Mouse (Mus musculus): ENCODE measurements around the gene Spats2l. TPM values are rescaled to one million over a fixed set of nuclear protein-coding genes. Genes with fewer than 3 reads are reported as not detected.

The Spats2l gene
- polyA plus RNA-seq, 1 experiment from 2014 or later = 82.8 TPM

DNA sequence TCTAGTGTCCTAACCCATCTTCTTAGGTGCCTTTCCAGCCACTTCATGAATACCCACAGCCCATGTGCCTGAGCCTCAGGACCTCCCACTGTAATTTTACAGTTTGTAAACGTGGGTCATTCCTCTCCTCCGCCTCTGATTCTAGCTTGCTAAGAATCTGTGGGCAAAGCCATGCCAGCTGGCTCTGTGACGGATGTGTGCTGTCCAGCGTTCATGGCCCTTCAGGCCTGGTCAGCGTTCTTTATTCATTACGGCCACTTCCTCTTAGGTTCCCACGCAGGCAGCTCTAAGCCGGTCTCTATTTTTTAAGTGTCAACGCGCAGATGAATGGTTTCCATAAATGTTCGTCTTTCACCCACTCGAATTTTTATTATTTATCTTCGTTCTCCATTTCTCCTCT is 94.7 kb downstream of the Spats2l start:
- no peak overlapping the region for H3K27ac ChIP-seq
- H3K9ac ChIP-seq = no peak overlapping the region
- WGBS = 83% methylated on average over 13 of the region's 13 CpGs
- H3K9me3 ChIP-seq = no peaks in the 10 kb centered on the region
- no peak overlapping the region for H3K4me2 ChIP-seq
- no peaks in the 10 kb centered on the region for H3K36me3 ChIP-seq (replicated peaks)
- peaks cover 15% of the 10 kb centered on the region for H3K4me1 ChIP-seq
- ATAC-seq (replicated peaks) = no peak
- no peak overlapping the region for H3K4me3 ChIP-seq
- H3K27me3 ChIP-seq (replicated peaks) = no peaks in the 10 kb centered on the region

DNA sequence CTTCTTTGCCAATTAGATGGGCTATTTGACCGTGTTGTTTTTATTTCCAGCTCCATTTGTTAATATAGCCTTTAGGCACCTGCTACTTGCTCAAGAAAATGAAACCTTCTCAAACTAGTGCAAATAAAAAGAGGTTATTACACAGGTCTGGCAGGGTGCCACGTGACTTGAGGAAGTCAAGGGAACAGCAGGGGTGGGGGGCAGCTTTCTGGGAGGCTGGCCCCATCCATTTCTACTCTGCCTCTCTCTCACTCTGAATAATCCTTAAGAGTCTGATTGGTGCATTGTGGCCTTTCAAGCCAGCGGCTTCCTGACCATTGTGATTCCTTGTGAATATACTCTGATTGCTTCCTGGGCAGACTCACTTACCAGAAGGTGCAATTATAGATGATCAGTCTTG is 98.0 kb downstream of the Spats2l start:
- H3K27me3 ChIP-seq (replicated peaks) = no peaks in the 10 kb centered on the region
- ATAC-seq (replicated peaks) = no peak
- H3K9ac ChIP-seq = no peak overlapping the region
- WGBS = 19% methylated on average over 3 of the region's 3 CpGs
- H3K9me3 ChIP-seq = no peaks in the 10 kb centered on the region
- H3K36me3 ChIP-seq (replicated peaks) = no peaks in the 10 kb centered on the region
- H3K4me3 ChIP-seq = no peak overlapping the region
- H3K4me1 ChIP-seq = peaks cover 32% of the 10 kb centered on the region
- H3K4me2 ChIP-seq = no peak overlapping the region
- no peak overlapping the region for H3K27ac ChIP-seq

DNA sequence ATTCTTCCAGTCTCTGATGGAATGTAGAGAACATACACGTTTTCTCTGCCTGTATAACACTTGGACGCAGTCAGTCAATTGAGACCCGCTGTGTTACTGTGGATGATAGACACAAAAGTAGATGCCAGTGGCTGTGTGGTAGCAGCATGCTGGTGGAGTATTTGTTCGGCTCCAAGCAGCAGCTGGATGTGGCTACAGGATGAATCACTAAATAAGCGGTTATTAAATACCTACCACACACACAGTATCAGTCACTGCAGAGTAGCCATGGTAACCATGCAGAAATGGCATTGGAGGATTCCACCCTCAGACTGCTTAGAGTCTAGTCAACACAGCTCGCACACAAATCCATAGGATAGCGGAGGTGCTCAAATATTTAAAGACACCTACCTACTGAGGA is 100.0 kb downstream of the Spats2l start:
- no peak overlapping the region for H3K27ac ChIP-seq

DNA sequence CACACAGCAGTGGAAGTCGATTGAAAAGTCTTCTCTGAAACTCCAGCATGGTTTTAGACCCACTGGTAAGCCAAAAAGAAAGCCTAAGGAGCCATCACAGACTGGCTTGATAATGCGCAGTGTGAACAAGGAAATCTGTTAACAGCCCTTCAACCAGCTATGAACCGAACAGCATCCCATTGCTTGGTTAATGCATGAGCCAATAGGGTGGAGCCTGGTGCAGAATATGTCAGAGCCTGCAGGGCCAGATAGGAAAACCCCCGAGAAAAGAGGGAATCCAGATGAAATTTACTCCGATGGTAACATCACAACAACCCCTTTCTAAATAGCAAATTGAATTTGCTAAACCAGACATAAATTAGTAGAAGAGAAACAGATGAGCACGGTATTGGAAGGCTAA is 101.1 kb downstream of the Spats2l start:
- 53% methylated on average over 6 of the region's 6 CpGs for WGBS
- H3K27ac ChIP-seq = peak overlapping the region; percentile 80
- H3K9me3 ChIP-seq = no peaks in the 10 kb centered on the region
- no peaks in the 10 kb centered on the region for H3K27me3 ChIP-seq (replicated peaks)
- H3K4me2 ChIP-seq = peak overlapping the region; percentile 5; the same call in 1 of the 2 replicates
- H3K9ac ChIP-seq = no peak overlapping the region
- peaks cover 32% of the 10 kb centered on the region for H3K4me1 ChIP-seq
- peak; percentile 51; the same call in 1 of the 2 replicates for ATAC-seq (replicated peaks)
- no peak overlapping the region for H3K4me3 ChIP-seq
- H3K36me3 ChIP-seq (replicated peaks) = no peaks in the 10 kb centered on the region

More for the DNA sequence above, 100.0 kb downstream of the Spats2l start:
- H3K9me3 ChIP-seq = no peaks in the 10 kb centered on the region
- no peak overlapping the region for H3K4me2 ChIP-seq
- WGBS = 66% methylated on average over 7 of the region's 7 CpGs
- no peaks in the 10 kb centered on the region for H3K36me3 ChIP-seq (replicated peaks)
- H3K4me1 ChIP-seq = peaks cover 32% of the 10 kb centered on the region
- no peak overlapping the region for H3K9ac ChIP-seq
- H3K4me3 ChIP-seq = no peak overlapping the region
- ATAC-seq (replicated peaks) = no peak
- H3K27me3 ChIP-seq (replicated peaks) = no peaks in the 10 kb centered on the region

DNA sequence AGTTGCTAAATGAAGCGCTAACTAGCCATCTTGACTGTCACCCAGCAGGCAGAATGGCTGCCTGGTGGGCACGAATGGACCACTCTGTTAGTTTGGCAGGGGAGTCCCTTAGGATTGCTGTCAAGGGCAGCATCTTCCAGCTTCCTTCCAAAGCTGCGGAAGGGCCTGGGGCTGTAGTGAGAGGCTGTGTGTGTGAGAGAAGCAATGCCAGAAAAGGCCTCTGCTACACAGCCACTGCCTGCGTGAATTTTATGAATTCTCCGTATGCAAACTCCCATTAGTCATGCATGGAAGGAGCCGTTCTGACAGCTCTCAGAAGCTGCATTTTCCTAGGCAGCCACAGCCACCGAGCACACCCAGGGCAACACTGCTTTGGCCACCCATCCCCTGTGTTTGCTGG is 101.5 kb downstream of the Spats2l start:
- Histone ChIP-seq H3K4me1 (peaks cover 32% of the 10 kb centered on the region), H3K36me3 (replicated peaks) (no peaks in the 10 kb centered on the region), H3K9me3 (no peaks in the 10 kb centered on the region), H3K4me3 (no peak overlapping the region), H3K27ac (peak overlapping the region; percentile 80), H3K9ac (no peak overlapping the region), H3K4me2 (peak overlapping the region; percentile 5; the same call in 1 of the 2 replicates), H3K27me3 (replicated peaks) (no peaks in the 10 kb centered on the region)
- ATAC-seq (replicated peaks) = peak; percentile 68
- WGBS = 20% methylated on average over 7 of the region's 7 CpGs

DNA sequence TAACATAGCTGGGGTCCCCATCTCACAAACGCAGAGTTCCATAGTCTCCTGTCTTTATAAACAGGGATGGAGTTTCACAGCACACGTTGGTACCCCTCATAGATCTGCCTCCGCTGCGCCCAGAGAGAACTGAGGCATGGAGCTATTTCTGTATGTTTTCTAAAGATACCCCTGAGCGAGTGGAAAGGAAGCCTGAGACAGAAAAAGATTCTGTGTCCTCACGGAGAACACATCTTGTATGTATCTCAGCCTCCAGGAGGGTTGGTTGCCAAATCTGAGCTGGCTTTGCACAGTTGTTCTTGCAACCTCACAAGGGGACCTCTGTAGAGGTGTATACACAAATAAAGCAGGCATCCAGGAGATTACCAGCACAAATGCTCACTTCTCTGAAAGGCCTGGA is 105.0 kb downstream of the Spats2l start:
- Histone ChIP-seq H3K9ac (no peak overlapping the region), H3K9me3 (no peaks in the 10 kb centered on the region), H3K4me1 (peaks cover 16% of the 10 kb centered on the region), H3K27me3 (replicated peaks) (no peaks in the 10 kb centered on the region), H3K27ac (no peak overlapping the region), H3K4me2 (no peak overlapping the region), H3K36me3 (replicated peaks) (no peaks in the 10 kb centered on the region), H3K4me3 (no peak overlapping the region)
- ATAC-seq (replicated peaks) = no peak
- 93% methylated on average over 6 of the region's 6 CpGs for WGBS

DNA sequence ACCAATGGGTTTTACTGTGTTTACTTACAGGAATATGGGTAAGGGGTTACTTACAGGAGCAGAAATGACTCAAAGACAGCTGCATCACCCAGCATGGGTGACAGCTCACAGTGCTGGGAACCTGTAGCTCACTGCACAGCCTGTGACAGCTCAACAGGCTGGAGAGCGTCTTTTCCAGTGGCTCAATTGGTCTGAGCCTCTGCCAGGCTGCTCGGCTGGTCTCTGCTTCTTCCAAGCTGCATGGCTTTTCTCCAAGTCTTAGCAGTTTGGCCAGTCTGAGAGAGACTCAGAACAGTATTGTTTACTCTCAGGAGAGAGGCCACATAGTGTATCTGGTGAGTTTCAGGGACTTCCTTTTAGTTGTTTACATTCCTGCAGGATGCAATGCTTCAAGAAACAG is 110.9 kb downstream of the Spats2l start:
- H3K9me3 ChIP-seq = no peaks in the 10 kb centered on the region
- no peak overlapping the region for H3K4me2 ChIP-seq
- ATAC-seq (replicated peaks) = 0 out of 2 replicates have a peak, but pooled peaks have one; percentile 27
- H3K27me3 ChIP-seq (replicated peaks) = no peaks in the 10 kb centered on the region
- WGBS = 69% methylated on average over 2 of the region's 2 CpGs
- no peaks in the 10 kb centered on the region for H3K4me1 ChIP-seq
- H3K9ac ChIP-seq = no peak overlapping the region
- 0 out of 2 replicates have a peak, but pooled peaks cover 4% of the 10 kb centered on the region for H3K36me3 ChIP-seq (replicated peaks)
- no peak overlapping the region for H3K27ac ChIP-seq
- no peak overlapping the region for H3K4me3 ChIP-seq

DNA sequence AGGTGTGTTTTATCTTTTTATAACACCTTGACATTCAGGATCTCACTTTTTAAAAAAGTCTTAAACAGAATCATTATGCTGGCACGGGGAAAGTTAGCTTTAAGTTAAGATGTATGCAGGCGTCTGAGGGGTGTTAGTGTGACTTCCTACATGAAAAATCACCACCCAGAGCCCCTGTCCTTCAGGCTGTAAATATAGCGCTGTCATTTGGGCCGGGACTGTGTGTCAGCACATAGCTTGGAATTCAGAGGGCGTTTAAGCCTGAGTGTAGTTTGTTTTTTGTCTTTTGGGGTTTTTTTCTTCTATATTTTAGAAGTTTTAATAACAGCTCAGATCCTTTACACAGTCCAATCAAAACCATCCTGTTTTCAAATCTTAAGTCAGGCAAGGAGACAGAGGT is 115.8 kb downstream of the Spats2l start:
- H3K4me1 ChIP-seq = peaks cover 8% of the 10 kb centered on the region
- H3K27ac ChIP-seq = no peak overlapping the region
- no peaks in the 10 kb centered on the region for H3K9me3 ChIP-seq
- ATAC-seq (replicated peaks) = no peak
- 48% methylated on average over 5 of the region's 5 CpGs for whole genome bisulfite sequencing
- no peak overlapping the region for H3K4me2 ChIP-seq
- H3K36me3 ChIP-seq (replicated peaks) = 0 out of 2 replicates have a peak, but pooled peaks cover 4% of the 10 kb centered on the region
- no peak overlapping the region for H3K4me3 ChIP-seq
- H3K9ac ChIP-seq = no peak overlapping the region
- no peaks in the 10 kb centered on the region for H3K27me3 ChIP-seq (replicated peaks)

DNA sequence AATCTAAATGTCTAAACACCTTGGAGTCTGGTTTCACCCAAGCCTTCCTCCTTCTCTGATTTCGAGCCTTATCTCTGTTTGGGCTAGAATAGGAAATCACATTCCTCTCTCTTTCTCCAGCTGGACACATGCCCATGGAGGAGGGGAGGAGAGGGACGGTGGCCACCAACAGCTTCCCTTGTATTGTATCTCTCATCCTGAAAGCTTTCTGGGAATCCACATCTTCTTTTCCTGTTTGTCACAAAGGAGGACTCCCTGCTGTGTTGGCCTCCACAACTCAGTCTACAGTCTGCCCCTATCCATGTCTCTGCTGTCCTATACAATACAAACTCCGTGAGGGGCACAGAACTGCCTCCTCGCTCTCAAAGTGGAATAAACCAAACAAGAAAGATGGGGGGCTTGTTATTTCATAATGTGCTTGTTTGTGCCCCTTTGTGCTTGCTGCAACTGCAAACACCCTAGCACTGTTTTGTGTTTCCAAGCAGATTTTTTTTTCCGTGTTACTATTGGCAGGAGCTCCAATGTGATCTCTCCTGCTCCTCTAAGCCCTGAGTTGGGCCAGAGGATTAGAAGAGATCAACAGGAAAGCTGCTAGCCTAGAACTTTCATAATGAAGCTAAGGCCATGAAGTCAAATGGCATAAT is 116.4 kb downstream of the Spats2l start:
- ATAC-seq (replicated peaks) = peak; percentile 40; the same call in 1 of the 2 replicates
- H3K27ac ChIP-seq = 0 out of 2 replicates have a peak overlapping the region, but pooled peaks have one; percentile 0

DNA sequence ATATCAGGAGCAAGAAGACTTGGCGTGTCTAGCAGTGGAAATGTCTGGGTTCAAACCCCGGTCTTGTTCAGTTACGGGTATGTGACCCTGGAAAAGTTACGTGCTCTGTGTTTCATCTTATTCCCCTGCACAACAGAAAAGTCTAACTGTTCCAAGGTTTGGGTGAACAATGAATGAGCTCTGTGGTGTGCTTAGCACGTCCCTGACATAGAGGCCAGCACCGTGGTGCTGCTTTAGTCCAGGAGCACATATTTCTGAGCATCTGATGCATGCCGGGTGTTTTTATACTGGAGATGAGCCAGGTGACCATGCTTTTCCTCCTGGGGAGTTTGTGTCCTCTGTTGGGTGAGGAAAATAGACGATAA is 116.9 kb downstream of the Spats2l start:
- Histone ChIP-seq H3K36me3 (replicated peaks) (no peaks in the 10 kb centered on the region), H3K27me3 (replicated peaks) (no peaks in the 10 kb centered on the region), H3K9me3 (no peaks in the 10 kb centered on the region), H3K4me1 (peaks cover 8% of the 10 kb centered on the region), H3K4me2 (no peak overlapping the region), H3K4me3 (no peak overlapping the region), H3K9ac (no peak overlapping the region), H3K27ac (0 out of 2 replicates have a peak overlapping the region, but pooled peaks have one; percentile 0)
- 68% methylated on average over 8 of the region's 8 CpGs for WGBS
- no peak for ATAC-seq (replicated peaks)

More for the DNA sequence above, 116.4 kb downstream of the Spats2l start:
- Histone ChIP-seq H3K27me3 (replicated peaks) (no peaks in the 10 kb centered on the region), H3K4me1 (peaks cover 8% of the 10 kb centered on the region), H3K4me3 (no peak overlapping the region), H3K9ac (no peak overlapping the region), H3K36me3 (replicated peaks) (0 out of 2 replicates have a peak, but pooled peaks cover 4% of the 10 kb centered on the region), H3K9me3 (no peaks in the 10 kb centered on the region), H3K4me2 (no peak overlapping the region)
- 7% methylated on average over 5 of the region's 5 CpGs for WGBS

DNA sequence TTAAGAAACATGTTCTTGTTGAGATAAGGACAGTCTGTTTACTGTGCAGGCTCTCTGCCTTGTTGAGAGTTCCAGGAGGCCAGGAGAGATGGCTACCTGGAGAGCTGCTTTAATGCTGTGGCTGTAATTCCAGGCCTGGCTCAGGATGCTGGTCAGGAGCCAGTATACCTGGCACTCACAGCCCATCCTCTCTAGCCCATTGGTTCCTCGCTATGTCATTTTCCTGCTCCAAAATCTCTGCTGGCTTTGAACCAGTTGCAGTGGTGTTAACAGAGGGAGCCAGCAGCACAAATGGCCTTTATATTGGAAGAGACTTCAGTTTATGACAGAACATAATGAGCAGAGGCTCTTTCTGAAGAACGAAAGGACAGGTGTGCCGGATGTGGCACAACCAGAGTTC is 127.5 kb downstream of the Spats2l start:
- Histone ChIP-seq H3K4me2 (no peak overlapping the region), H3K9me3 (no peaks in the 10 kb centered on the region), H3K36me3 (replicated peaks) (0 out of 2 replicates have a peak, but pooled peaks cover 7% of the 10 kb centered on the region), H3K27me3 (replicated peaks) (no peaks in the 10 kb centered on the region), H3K4me1 (no peaks in the 10 kb centered on the region), H3K27ac (no peak overlapping the region), H3K4me3 (no peak overlapping the region), H3K9ac (no peak overlapping the region)
- 90% methylated on average over 3 of the region's 3 CpGs for WGBS
- no peak for ATAC-seq (replicated peaks)

DNA sequence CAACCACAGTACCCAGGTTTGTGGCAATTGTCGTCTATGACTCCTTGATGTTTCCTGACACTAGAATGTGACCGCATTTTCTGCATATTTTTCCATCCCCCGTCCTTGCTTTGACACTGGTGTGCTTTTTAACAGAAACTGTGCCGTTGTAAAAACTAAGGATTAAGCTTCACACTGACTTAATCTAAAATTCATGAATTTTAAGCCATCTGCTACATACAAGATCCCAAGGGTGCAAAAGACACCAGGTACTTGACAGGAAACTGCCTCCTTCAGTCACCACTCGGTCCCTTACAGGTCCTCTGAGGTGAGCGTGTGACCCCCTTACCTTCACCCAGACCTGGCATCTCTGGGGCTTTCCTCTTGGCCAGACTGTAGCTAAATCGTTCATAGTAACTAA is 129.8 kb downstream of the Spats2l start:
- 67% methylated on average over 7 of the region's 7 CpGs for WGBS
- 0 out of 2 replicates have a peak, but pooled peaks cover 7% of the 10 kb centered on the region for H3K36me3 ChIP-seq (replicated peaks)
- no peak for ATAC-seq (replicated peaks)

DNA sequence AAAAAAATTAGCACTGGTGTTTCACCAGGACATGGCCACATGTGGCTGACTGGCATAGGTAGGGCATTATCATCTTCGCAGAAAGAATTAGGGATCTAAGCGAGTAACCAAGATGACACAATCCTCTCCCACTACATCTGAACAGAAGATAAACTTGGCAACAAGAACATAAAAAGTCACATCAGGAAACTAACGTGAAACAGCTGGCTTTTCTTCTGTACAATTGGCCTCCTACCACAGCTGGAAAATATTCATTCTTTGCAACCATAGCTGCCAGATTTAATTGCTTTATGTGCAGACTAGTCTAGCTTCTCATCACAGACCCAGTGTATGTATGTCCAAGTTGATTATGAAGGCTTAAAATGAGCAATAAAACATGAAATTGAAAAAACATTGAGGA is 131.9 kb downstream of the Spats2l start:
- H3K27ac ChIP-seq = no peak overlapping the region
- no peak overlapping the region for H3K4me2 ChIP-seq
- no peak overlapping the region for H3K4me3 ChIP-seq
- H3K4me1 ChIP-seq = no peaks in the 10 kb centered on the region
- no peaks in the 10 kb centered on the region for H3K27me3 ChIP-seq (replicated peaks)
- 0 out of 2 replicates have a peak, but pooled peaks cover 7% of the 10 kb centered on the region for H3K36me3 ChIP-seq (replicated peaks)
- no peak overlapping the region for H3K9ac ChIP-seq
- no peaks in the 10 kb centered on the region for H3K9me3 ChIP-seq
- WGBS = 89% methylated on average over 3 of the region's 3 CpGs
- no peak for ATAC-seq (replicated peaks)

More for the DNA sequence above, 129.8 kb downstream of the Spats2l start:
- H3K4me2 ChIP-seq = no peak overlapping the region
- no peaks in the 10 kb centered on the region for H3K4me1 ChIP-seq
- no peaks in the 10 kb centered on the region for H3K27me3 ChIP-seq (replicated peaks)
- H3K9me3 ChIP-seq = no peaks in the 10 kb centered on the region
- H3K4me3 ChIP-seq = no peak overlapping the region
- H3K27ac ChIP-seq = no peak overlapping the region
- H3K9ac ChIP-seq = no peak overlapping the region
